Mouse (Mus musculus) stomach, postnatal 0 days (tissue): ENCODE data around the gene Gm10424. TPM values are rescaled to one million over a fixed set of nuclear protein-coding genes. Genes with fewer than 3 reads are reported as not detected.
"Not testable (repeated sequence)": the region's sequence is repeated elsewhere in the genome, so short reads cannot be mapped to it uniquely, and the experiment has no call there.

ENCODE experiments used
- ATAC-seq: fragments of 200-750 bp; cut with Nextera tagmentation; 2 replicates; pipeline ENCODE4 v1.8.0; 2017; ENCODE audit not compliant: low FRiP score, low TSS enrichment
- DNase-seq: peaks from one replicate; pipeline ENCODE4 v3.0.0-alpha.2; 2016; ENCODE audit warnings: low spot score
- H3K27ac ChIP-seq: fragments of 300-500 bp; sonication (generic); replicated peaks from 2 replicates; pipeline ENCODE4 v1.5.1; 2014; ENCODE audit warnings: mild to moderate bottlenecking, control low read depth
- H3K27me3 ChIP-seq: fragments of 300-500 bp; sonication (generic); 2 replicates; pipeline ENCODE4 v1.6.1; 2014; ENCODE audit warnings: low read length; ENCODE audit not compliant: control insufficient read depth, insufficient read depth
- H3K36me3 ChIP-seq: fragments of 300-500 bp; sonication (generic); 2 replicates; pipeline ENCODE4 v1.6.1; 2014; ENCODE audit warnings: low read length, mixed read lengths; ENCODE audit not compliant: control insufficient read depth, insufficient read depth
- H3K4me1 ChIP-seq: fragments of 300-500 bp; sonication (generic); replicated peaks from 2 replicates; pipeline ENCODE4 v1.6.1; 2014; ENCODE audit warnings: antibody characterized with exemption; ENCODE audit not compliant: control insufficient read depth, insufficient read depth
- H3K4me2 ChIP-seq: fragments of 300-500 bp; sonication (generic); replicated peaks from 2 replicates; pipeline ENCODE4 v1.6.1; 2014; ENCODE audit warnings: low read depth, mild to moderate bottlenecking, control low read depth, moderate library complexity
- H3K4me3 ChIP-seq: fragments of 300-500 bp; sonication (generic); 2 replicates; pipeline ENCODE4 v1.5.1; 2014; ENCODE audit warnings: low read depth, low read length, control low read depth
- H3K9ac ChIP-seq: fragments of 300-500 bp; sonication (generic); 2 replicates; pipeline ENCODE4 v1.6.1; 2014; ENCODE audit warnings: mild to moderate bottlenecking, low read length, control low read depth, mixed read lengths
- H3K9me3 ChIP-seq: fragments of 300-500 bp; sonication (generic); 2 replicates; pipeline ENCODE4 v1.6.1; 2016; ENCODE audit warnings: low read length; ENCODE audit not compliant: control insufficient read depth
- WGBS: fragments of 180-500 bp; shearing (Covaris S2); extraction: QIAGEN DNeasy Blood & Tissue Kit; methylation state at CpG from one replicate; pipeline ENCODE4 v1.1.7; 2014; 5-methylcytosine and 5-hydroxymethylcytosine counted together
- polyA plus RNA-seq: library from polyadenylated mRNA; unstranded; fragments of >200 nt; fragmentation: Nextera tagmentation; extraction: Ambion mirVana; gene quantifications from 2 replicates; pipeline ENCODE4 v1.2.1, GENCODE M21; 2015

The Gm10424 gene
- polyA plus RNA-seq: not detected in 2 replicates

- H3K9me3 ChIP-seq, ATAC-seq, H3K36me3 ChIP-seq, H3K27ac ChIP-seq, H3K4me2 ChIP-seq, DNase-seq, H3K27me3 ChIP-seq, H3K4me1 ChIP-seq, H3K9ac ChIP-seq, H3K4me3 ChIP-seq: not testable (repeated sequence)
- WGBS: no CpG with 5 or more reads among the region's 1 CpGs
These were observed at the start of gene Gm10424 for GRCm38 (mm10) chr5:95272668-95273067. Gm10424 (minus strand) TSS chr5:95272768.

- not testable (repeated sequence) for H3K4me3 ChIP-seq, H3K9me3 ChIP-seq, DNase-seq, H3K9ac ChIP-seq, H3K27me3 ChIP-seq, H3K27ac ChIP-seq, H3K4me2 ChIP-seq, H3K36me3 ChIP-seq, ATAC-seq, H3K4me1 ChIP-seq
- 56% methylated on average over 2 of the region's 2 CpGs for WGBS
These were observed 33.0 kb upstream of the Gm10424 start, which contains the start of gene Gm3259 for GRCm38 (mm10) chr5:95305611-95306010. Gm3259 (plus strand) TSS chr5:95305911.

Other genes with a start within 250 kb of the Gm10424 start
- not detected in 2 replicates for gene Gm7942, start 165.8 kb downstream of the Gm10424 start, polyA plus RNA-seq
- gene Gm16513, start 90.1 kb downstream of the Gm10424 start, polyA plus RNA-seq: not detected in 2 replicates
- gene Gm3259, start 33.1 kb upstream of the Gm10424 start, polyA plus RNA-seq: not detected in 2 replicates
- not detected in 2 replicates for gene D5Ertd577e, start 184.0 kb upstream of the Gm10424 start, polyA plus RNA-seq
- not detected in 2 replicates for gene Gm3286, start 238.0 kb upstream of the Gm10424 start, polyA plus RNA-seq